Mouse (Mus musculus): ENCODE measurements around the gene Mrpl28.
"Not testable (repeated sequence)": the region's sequence is repeated elsewhere in the genome, so short reads cannot be mapped to it uniquely, and the experiment has no call there.

Gene Mrpl28

DNA sequence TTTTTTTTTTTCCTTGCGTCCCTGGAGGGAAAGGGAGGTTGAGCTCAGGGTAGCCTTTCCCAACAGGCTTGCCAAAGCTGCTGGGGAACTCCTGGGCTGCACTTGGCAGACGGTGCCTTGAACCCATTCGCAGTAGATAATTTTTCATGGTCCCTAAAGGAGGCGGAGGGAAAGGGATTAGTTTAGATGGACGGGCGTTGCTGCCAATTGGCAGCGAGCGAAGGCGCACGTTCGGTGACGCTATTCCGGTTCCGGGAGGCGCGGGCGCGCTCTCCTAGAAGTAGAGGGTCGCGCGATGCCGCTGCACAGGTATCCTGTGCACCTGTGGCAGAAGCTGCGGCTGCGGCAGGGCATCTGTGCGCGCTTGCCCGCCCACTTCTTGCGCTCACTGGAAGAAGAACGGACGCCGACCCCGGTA is at the start of gene Mrpl28:
TSS of gene Mrpl28 (plus strand) at position 234 of the 418 bp plus-strand sequence.
- DNase-seq (ENCODE audit: low spot score), result peak; percentile 93

DNA sequence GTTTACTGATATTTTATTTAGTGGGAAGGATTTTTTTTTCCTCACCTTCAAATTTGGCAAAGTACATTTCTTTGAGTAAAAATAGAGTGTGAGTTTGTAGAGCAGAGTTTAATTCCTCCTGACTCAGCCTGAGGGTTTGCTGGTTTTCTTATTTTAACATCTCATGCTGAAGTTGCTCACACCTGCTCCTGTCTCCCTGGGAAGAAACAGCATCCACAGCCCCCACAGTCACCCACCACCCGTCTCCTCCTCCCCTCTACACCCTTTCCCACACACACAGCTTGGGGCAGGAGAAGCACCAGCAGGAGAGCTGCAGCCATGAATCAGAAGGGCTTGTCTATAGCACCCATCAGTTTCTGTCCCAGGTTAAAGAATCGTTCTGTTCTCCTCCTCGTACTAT is 48.1 kb upstream of the Mrpl28 start:
- DNase-seq (ENCODE audit: low spot score), result no peak

DNA sequence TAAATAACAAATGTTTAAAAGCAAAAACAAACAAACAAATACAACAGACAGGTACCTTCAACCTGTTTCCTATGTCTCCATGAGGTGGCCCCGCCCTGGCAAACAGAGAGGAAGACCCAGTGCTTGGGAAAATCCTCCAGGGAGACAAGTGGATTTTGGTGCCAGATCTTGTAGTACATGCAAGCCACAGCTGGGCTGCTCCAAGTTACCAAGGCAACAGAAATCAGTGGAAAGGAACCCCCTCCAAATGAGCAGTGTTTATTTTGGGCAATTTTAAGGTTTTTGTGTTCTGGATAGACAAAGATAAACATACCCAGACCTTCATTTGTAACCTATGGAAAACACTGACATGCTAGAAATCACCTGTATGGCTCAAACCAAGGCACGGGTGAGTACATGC is 44.4 kb upstream of the Mrpl28 start:
- DNase-seq (ENCODE audit: low spot score), result no peak

DNA sequence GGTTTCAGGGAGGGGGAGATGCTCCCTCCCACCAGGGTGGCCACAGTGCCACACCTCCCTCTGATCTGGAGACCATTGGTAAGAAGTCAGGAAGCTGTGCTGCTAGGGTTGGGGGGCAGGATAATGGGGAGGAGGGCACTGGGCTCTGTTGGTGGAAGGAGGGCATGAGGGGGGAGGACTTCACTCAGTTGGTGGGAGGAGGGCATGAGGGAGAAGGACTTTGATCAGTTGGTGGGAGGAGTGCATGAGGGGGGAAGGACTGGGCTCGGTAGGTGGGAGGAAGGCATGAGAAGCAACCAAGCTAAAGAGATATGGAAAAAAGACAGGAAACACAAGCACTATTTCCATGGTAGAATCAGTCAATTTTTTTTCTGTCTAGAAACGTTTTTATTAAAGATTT is 42.4 kb upstream of the Mrpl28 start:
- no peak for DNase-seq (ENCODE audit: low spot score)

DNA sequence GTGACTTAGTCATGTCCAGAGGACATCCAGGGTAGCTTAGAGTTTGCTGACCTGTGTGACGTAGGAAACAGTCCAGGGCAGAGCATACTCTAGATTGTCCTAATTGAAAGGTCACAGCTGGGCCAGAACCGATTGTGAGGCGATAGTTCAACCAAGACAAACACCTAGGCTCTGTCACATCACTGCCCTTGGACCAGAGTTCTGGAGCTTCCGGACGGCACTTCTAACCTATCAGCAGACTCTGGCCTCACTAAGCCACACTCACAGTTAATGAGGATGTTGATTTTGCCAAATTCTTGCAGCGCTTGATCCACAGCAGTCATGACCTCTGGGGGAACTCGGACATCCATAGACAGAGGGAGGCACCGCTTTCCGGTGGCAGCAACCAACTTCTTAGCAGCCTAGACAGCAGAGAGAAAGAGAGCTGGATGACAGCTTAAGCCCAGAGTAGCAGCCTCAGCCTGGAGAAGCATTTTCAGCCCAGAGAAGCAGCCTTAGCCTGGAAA is 36.2 kb upstream of the Mrpl28 start:
- no peak for DNase-seq (ENCODE audit: low spot score)

DNA sequence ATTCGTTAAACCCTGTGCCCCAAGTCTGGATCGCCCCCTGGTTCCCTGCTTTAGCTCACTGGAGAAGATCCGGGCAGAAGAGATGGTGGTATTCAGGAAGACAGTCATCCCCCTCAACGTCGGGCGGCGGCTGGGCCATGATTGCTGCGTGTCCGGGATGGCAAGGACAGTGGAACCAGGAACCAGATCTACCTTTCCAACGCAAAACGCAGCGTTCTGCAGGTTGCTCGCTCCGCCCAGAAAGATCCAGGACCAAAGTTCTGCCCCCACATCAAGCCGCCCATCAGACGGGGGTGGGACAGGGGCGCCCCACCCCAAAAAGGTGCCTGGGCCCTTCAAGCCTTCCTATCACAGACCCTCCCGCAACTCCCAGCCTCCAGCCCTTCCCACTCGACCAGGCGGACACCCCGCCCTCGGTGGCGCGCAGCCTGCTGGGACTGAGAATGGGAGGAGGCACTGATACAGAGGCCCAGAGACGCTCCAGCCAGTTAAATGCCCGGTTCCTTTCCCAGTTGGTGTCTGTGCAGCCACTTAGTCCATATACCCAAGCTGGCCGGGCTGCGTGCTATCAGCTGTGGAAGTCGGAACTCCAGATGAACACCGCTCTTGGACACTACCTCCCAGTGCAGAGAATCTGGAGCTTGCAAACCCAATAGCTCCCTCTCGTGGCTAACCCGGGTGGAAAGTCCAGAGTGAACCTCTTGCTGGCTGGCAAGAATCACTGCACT is 33.2 kb upstream of the Mrpl28 start, which contains the start of gene Decr2:
TSS of gene Decr2 (minus strand) at position 433 of the 728 bp plus-strand sequence.
- DNase-seq (ENCODE audit: low spot score), result peak; percentile 85

DNA sequence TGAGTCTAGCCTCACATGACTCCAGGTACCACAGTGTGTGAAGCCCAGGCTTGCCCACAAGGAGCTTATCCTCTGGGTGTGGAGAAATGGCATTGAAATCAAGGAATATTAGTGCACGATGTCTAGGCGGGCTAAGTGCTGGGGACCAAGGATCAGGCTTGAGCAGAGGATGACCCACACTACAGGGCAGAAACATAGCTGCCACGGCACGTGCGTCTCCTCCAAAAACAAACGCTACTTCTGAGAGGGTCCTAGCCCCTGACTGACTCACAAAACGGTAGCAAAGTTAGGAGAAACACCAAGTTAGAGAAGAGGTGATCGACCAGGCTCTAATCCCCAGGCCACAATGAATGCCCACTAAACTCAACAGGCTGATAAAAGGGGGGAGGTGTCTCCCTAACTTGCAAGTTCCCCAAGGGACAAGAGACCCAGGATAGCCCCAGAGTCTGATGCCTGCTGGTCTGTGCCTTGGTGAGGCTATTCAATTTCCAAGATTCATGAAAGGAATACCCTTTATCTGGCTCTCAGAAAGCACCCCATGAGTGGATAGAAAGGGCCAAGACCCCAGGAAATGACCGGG is 28.7 kb upstream of the Mrpl28 start:
- DNase-seq (ENCODE audit: low spot score), result no peak

DNA sequence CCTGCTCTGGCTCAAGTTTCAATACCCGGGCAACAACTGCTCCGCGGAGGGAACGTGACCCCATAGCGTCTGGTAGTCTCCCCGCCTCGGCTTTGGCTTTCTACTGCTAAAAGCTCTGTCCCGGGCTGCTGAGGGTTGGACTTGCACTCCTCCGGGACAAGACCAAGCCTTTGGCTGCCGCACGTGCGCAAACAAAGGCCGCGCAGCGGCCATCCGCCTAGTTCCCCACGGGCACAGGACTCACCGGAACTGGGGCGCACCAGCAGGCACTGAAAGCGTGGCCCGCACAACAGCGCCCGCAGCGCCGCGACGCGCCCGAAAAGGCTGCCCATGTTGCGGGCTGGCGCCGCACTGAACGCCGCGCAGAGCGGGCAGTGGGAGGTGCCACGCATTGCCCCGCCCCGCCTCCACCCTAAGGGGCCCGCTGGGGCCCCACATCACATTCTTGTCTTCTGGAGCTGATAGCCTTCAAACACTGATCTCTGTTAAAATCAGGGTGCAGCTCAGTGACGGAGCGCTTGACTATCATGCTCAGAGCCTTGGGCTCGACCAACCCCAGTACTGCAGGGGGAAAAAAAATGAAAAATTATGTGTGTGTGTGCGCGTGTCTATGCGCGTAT is 28.1 kb upstream of the Mrpl28 start, which contains the start of gene Nme4:
TSS of gene Nme4 (minus strand) at position 482 of the 620 bp plus-strand sequence.
- DNase-seq (ENCODE audit: low spot score), result peak; percentile 51

DNA sequence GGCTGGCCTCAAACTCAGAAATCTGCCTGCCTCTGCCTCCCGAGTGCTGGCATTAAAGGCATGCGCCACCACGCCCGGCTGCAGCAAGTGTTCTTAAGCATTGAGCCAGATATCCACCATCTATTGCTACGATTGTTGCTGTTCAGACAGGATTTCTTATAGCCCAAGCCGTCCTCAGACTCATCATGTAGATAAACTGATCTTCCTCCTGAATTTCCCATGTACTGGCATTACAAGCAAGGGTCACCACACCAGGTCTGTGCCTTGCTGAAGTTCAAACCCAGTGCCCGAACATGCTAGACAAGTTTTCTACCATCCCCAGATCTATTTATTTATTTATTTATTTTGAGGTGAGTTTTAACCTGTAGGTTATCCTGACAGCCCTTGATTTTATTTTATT is 24.8 kb upstream of the Mrpl28 start:
- DNase-seq (ENCODE audit: low spot score), result no peak

DNA sequence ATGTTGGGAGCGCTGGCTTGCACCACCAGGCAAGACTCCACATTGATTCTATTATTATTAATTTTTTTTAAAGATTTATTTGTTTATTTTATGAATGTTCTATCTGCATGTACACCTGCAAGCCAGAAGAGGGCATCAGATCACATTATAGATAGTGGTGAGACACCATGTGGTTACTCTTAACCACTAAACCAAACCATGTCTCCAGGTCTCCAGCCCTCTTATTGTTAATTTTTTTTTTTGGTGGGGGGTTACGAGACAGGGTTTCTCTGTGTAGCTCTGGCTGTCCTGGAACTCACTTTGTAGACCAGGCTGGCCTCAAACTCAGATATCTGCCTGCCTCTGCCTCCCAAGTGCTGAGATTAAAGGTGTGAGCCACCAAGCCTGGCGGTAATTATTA is 24.0 kb upstream of the Mrpl28 start:
- not testable (repeated sequence) for DNase-seq (ENCODE audit: low spot score)

DNA sequence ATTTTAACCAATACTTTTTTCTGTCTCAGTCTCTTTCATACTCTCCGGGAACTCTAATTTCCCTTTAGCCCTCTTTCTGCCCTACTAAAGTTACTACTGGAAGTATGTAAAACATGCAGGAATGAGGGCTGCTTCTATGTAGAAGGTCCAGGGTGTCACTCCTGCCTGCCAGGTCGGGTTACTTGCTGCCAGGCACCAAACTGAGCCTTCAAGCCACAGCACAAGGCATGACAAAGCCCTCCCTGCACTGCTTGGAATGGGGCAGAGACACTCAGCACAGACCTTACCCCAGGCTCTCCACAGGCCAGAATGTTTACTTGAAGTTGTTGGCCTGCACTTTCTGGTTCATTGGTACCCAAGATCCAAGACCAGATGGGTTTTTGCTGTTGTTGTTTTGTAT is 23.1 kb upstream of the Mrpl28 start:
- DNase-seq (ENCODE audit: low spot score), result no peak

DNA sequence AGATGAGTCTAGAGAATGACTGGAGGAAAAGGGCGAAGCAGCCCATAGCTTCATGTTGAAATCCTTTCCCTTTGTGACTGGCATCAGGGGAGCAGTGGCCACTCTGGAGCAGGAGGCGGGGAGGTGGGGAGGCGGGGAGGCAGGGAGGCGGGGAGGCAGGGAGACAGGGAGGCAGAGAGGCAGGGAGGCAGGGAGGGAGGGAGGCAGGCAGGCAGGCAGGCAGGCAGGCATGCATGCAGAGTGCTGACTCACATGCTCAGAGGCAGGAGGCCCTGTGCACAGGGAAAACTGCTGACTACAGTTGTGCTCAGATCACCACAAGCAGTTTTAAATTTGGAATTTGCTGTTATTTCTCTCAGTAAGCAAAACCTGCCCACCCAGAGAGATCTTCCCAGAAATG is 21.8 kb upstream of the Mrpl28 start:
- no peak for DNase-seq (ENCODE audit: low spot score)

DNA sequence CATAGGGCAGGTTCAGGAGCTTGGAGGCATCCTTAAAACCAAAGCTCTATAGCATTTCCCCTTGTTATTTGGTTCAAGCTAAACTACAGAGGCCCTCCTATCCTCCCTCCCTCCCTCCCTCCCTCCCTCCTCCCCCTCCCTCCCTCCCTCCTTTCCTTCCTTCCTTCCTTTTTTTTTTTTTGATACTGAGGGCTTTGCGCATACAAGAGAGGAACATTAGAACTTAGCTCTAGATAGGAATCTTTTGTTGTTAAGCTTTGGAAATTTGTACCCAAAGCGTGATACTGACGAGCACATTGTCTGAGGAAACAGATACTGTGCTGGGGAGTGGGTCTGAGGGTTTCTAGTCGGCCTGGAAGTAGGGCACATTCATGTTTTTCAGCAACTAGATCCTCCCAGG is 17.7 kb upstream of the Mrpl28 start:
- DNase-seq (ENCODE audit: low spot score), result no peak

DNA sequence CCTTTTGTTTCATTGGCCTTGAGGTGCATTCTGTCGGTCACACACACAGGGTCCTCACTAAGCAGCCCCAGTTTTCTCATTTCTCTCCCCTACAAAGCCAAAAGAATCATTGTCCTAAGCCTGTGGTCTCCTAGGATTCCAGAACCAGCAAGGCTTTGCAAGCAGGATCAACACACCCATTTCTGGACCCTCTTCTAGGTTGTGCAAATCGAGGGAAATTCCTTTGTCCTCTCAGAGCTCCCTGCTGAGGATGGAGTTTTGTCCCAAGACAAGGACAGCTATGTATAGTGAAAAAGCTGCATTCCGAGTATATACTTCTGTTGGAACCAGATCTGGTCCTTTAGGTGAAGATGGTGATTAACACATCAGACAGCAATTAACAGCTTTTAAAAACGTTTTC is 13.1 kb upstream of the Mrpl28 start:
- DNase-seq (ENCODE audit: low spot score), result no peak

DNA sequence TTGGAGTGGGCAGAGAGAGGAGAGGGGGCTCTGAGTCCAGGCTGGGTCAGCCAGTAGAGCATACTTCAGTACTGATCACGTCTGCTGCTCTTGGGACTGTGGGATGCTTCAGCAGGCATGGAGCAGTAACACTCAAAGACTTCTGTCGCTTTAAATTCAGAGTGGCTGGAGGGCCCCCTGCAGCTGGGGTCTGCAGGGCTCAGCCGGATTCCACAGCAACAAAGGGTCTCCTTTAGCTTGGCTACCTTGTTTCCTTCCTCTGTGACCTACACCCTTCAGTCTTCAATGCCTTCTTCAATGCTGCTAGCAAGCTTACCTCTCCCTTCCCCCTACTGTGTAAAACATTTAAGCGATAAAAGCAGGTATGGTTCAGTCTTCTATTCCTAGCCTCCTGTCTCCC is 12.3 kb upstream of the Mrpl28 start:
- DNase-seq (ENCODE audit: low spot score), result no peak

DNA sequence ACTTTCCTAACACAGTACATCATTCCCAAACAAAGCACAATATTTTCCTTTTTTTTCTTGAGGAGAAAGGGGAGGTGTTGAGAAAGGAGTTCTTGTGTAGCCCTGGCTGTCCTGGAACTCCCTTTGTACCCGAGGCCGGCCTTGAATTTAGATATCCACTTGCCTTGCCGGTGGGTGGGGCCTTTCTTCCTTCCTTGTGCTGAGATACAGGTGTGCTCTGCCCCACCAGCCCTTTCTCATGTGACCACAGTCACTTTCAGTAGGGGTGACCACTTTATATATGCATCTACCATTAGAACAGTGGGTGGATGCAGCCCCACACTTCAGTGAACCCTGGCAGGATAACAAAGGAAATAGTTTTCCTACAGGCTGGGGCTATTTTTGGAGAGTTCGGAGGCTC is 11.6 kb upstream of the Mrpl28 start:
- DNase-seq (ENCODE audit: low spot score), result no peak

DNA sequence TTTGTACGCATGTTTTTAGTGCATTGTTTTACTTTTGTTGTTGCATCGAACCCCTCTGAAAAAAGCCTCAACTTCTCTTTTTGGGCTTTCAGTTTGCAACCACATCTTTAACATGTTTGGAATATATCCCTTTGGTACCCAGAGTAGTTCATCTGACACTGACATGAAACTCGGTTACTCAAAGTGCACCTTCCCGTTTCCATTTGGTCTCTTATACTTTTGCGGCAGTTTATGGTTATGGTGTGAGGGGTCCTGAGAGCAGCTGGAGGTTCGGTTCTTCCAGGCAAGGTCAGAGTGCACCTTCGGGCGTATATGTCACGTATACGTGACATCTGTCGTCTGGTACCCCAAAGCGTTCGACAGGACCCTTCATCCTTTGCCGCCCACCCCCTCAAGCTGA is 10.5 kb upstream of the Mrpl28 start:
- no peak for DNase-seq (ENCODE audit: low spot score)

DNA sequence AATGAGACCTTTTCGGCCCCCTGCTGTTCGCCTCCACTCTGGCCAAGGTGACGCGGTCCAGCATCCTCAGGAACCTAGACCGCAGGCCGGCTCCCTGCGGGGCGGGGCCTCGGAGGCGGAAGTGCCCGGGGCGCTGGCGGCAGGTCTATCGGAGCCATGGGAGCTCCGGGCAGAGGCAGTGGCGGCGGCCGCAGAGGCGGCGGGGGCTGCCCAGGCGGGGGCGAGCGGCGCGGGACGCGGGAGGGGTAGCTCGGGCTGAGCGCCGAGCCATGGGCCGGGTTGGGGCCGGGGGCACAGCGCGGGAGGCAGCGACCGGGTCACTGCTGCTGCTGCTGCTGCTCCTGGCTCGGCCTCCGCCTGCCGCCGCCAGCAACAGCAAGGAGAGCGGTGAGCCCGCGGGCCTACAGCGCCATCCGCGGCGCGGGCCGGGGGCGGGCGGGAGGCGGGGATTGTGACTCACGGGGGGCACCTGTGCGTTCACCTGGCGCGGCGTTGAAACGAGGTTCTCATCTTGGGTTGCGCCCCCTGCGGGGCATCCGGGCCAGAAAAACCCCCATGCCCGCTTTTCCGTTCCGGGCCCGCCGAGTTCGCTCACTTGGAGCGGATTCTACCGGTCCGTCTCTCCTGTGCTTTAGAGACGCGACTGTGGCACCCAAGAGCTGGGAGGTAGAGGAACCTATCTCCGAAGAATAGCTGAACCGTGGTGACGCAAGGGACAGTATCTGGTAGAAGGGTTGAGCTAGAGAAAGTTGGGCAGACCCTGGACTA is 9.9 kb upstream of the Mrpl28 start, which contains the start of gene Tmem8:
TSS of gene Tmem8 (plus strand) at position 119 of the 768 bp plus-strand sequence.
- peak; percentile 81 for DNase-seq (ENCODE audit: low spot score)

DNA sequence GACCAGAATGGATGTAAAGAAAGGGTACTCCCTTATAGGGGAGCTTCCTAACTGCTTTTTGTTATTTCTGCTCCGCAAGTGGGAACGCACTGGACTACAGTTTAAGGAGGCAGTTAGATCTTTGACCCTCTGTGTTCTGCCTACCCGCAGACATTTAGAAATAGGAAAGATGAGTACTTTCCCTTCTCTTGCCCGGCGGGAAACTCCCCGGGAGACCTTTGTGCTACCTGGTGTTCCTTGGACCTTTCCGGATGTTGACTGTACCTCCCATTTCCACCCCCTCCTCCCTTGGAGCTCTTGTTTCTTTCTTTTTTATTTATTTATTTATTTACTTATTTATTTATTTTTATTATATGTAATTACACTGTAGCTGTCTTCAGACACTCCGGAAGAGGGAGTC is 9.2 kb upstream of the Mrpl28 start:
- no peak for DNase-seq (ENCODE audit: low spot score)

DNA sequence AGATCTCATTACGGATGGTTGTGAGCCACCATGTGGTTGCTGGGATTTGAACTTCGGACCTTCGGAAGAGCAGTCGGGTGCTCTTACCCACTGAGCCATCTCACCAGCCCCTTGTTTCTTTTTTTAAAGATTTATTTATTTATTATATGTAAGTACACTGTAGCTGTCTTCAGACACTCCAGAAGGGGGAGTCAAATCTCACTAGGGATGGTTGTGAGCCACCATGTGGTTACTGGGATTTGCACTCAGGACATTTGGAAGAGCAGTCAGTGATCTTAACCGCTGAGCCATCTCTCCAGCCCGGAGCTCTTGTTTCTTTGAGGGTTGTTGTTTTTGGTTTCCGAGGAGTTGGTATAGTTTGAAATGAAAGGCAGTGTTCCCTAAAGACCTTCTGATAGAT is 8.8 kb upstream of the Mrpl28 start:
- not testable (repeated sequence) for DNase-seq (ENCODE audit: low spot score)

DNA sequence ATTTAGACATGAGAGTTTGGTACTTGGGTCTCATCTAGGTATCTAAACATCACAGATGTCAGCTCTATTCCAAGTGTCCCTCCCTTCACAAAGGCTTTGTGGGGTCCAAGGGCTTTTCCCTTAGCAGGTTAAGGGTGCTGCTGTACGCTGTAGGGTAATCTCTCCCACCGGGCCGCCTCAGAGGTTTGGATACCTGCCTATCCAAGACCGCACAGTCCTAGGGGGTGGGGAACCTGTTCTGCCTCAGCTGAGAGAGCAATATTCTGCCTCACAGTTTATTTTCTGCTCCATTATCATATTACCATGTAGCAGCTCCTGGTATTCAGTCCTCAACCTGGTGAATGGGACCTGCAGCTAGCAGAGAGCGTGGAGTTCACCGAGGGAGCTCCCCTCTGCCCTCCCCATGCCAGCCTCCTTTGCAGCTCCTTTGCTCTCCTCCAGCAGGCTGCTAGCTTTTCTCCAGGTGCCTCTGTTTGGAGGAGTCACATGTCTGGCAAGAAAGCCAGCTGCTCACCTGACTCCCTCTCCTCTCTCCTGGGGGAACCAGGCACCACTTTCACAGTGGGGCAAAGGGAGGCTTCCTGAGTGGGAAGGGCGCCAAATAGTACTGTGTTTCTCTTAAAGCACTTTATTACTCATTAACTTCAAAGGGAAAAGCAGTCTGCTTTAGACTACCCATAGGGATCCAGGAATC is 7.9 kb upstream of the Mrpl28 start:
- no peak for DNase-seq (ENCODE audit: low spot score)
